Mouse (Mus musculus) embryonic fibroblast, embryonic 13.5 days (primary cell): ENCODE results near the gene Emp1. TPM values are rescaled to one million over a fixed set of nuclear protein-coding genes. Genes with fewer than 3 reads are reported as not detected.

Source experiments
- H3K27ac ChIP-seq: 2 replicates; pipeline ENCODE4 v1.5.1; 2012; ENCODE audit warnings: low read length, control low read depth, inconsistent platforms; ENCODE audit not compliant: insufficient read depth
- H3K4me1 ChIP-seq: 2 replicates; pipeline ENCODE4 v1.6.1; 2011; ENCODE audit warnings: low read length; ENCODE audit not compliant: control insufficient read depth, insufficient read depth
- H3K4me3 ChIP-seq: 2 replicates; pipeline ENCODE4 v1.5.1; 2011; ENCODE audit warnings: mild to moderate bottlenecking, control low read depth, low read length; ENCODE audit not compliant: insufficient read depth
- CTCF ChIP-seq: IDR thresholded peaks from 2 replicates; pipeline ENCODE4 v1.5.1; 2011; ENCODE audit warnings: mild to moderate bottlenecking, control low read depth, low read length, moderate library complexity, borderline replicate concordance; ENCODE audit not compliant: insufficient read depth
- POLR2A ChIP-seq: IDR thresholded peaks from 2 replicates; pipeline ENCODE4 v1.6.1; 2011; ENCODE audit warnings: low read depth, mild to moderate bottlenecking, control low read depth, low read length, moderate library complexity
- polyA plus RNA-seq: library from polyadenylated mRNA; stranded (reverse); fragments of >200 nt; gene quantifications from 2 replicates; pipeline ENCODE4 v1.2.4, GENCODE M21; 2011; ENCODE audit warnings: low read depth; ENCODE audit not compliant: missing spikeins, insufficient read length

Gene Emp1
- polyA plus RNA-seq, 1 experiment: 959 TPM

GRCm38 (mm10) chr6:135430441-135430970, 68.2 kb downstream of the Emp1 start:
- no peak overlapping the region for H3K4me3 ChIP-seq
- no peak overlapping the region for H3K27ac ChIP-seq
- H3K4me1 ChIP-seq: no peaks in the 10 kb centered on the region
- TF ChIP-seq CTCF: no peak
- no peak for TF ChIP-seq POLR2A

Other genes starting within 250 kb of the Emp1 start
- gene Gprc5d, start 244.3 kb upstream of the Emp1 start, polyA plus RNA-seq: 0.40 TPM in 1 of 2 replicates, not detected in the other
- 10.1 and 13.7 TPM in 2 replicates for gene Fam234b, start 164.6 kb upstream of the Emp1 start, polyA plus RNA-seq
- 32.3 and 41.7 TPM in 2 replicates for gene Hebp1, start 164.5 kb upstream of the Emp1 start, polyA plus RNA-seq
- 0.62 TPM in 1 of 2 replicates, not detected in the other for gene Gsg1, start 108.2 kb upstream of the Emp1 start, polyA plus RNA-seq
- 1.1 and 4.3 TPM in 2 replicates for gene Pbp2, start 52.1 kb upstream of the Emp1 start, polyA plus RNA-seq